Mouse (Mus musculus): ENCODE data around the gene Tepp. TPM values are rescaled to one million over a fixed set of nuclear protein-coding genes. Genes with fewer than 3 reads are reported as not detected.
A peak's percentile ranks its signal among the peaks of the same experiment; 100 is the strongest.

Tepp gene
- polyA plus RNA-seq, 1 experiment from 2014 or later: 1.7 TPM

GRCm38 (mm10) chr8:95374429-95374828 is 64.1 kb downstream of the Tepp start:
- ATAC-seq (ENCODE audit: low FRiP score): no peak
- 89% methylated on average over 3 of the region's 3 CpGs for WGBS

DNA sequence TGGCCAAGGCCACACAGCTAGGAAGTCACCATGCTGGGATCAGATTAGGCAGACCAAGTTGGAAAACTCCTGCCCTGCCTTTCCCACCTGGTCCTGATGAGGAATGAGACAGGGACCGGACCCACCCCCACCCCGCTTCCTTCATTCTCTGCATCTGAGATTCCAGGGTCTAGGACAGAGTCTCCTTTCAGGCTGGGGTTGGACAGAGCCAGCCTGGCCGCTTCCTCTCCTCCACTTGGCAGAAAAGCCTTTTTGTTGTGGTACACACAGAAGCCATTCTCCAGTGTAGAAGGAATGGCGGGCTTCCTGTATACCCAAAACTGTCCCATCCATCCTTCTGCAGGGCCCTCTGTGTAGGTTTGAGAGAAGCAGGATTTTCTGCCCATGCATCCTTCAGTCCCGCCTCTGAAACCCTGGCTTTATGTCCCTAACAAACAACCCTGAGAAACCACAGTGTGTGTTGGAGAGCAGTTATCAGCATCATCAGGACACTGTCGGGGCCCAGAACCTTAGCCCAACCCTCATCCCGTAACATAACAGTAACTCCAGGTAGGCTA is 65.1 kb downstream of the Tepp start:
- peak overlapping the region; percentile 29; the same call in 1 of the 2 replicates for H3K27ac ChIP-seq (replicated peaks)
- no peak; the same call in 1 of the 2 replicates for ATAC-seq (ENCODE audit: low FRiP score)

More at GRCm38 (mm10) chr8:95374429-95374828, 64.1 kb downstream of the Tepp start:
- Histone ChIP-seq H3K27me3 (replicated peaks) (no peaks in the 10 kb centered on the region), H3K9me3 (replicated peaks) (no peaks in the 10 kb centered on the region), H3K9ac (replicated peaks) (no peak overlapping the region), H3K27ac (replicated peaks) (no peak overlapping the region), H3K36me3 (peaks cover 24% of the 10 kb centered on the region), H3K4me3 (replicated peaks) (no peak overlapping the region), H3K4me2 (no peak overlapping the region), H3K4me1 (peaks cover 4% of the 10 kb centered on the region; the same call in 1 of the 2 replicates)

More for the DNA sequence above, 65.1 kb downstream of the Tepp start:
- Histone ChIP-seq H3K4me2 (no peak overlapping the region), H3K36me3 (peaks cover 17% of the 10 kb centered on the region), H3K4me1 (peaks cover 3% of the 10 kb centered on the region; the same call in 1 of the 2 replicates), H3K9ac (replicated peaks) (no peak overlapping the region), H3K9me3 (replicated peaks) (no peaks in the 10 kb centered on the region), H3K27me3 (replicated peaks) (no peaks in the 10 kb centered on the region), H3K4me3 (replicated peaks) (no peak overlapping the region)
- 85% methylated on average over 7 of the region's 7 CpGs for WGBS

Other genes with a start within 250 kb of the Tepp start
- 41.5 and 43.3 TPM in 2 replicates for gene Katnb1, start 229.4 kb upstream of the Tepp start, polyA plus RNA-seq (2015; fragmentation: Nextera tagmentation; extraction: Ambion mirVana)
- 27.2 and 28.5 TPM in 2 replicates for gene Kifc3, start 107.8 kb upstream of the Tepp start, polyA plus RNA-seq (2015; fragmentation: Nextera tagmentation; extraction: Ambion mirVana)
- 0.26 and 0.86 TPM in 2 replicates for gene Cngb1, start 4.0 kb upstream of the Tepp start, polyA plus RNA-seq (2015; fragmentation: Nextera tagmentation; extraction: Ambion mirVana)
- 12.4 and 12.6 TPM in 2 replicates for gene Zfp319, start 21.4 kb downstream of the Tepp start, polyA plus RNA-seq (2015; fragmentation: Nextera tagmentation; extraction: Ambion mirVana)
- gene Usb1, start 21.7 kb downstream of the Tepp start, polyA plus RNA-seq (2015; fragmentation: Nextera tagmentation; extraction: Ambion mirVana): 30.1 and 33.0 TPM in 2 replicates
- gene Mmp15, start 41.7 kb downstream of the Tepp start, polyA plus RNA-seq (2015; fragmentation: Nextera tagmentation; extraction: Ambion mirVana): 20.9 and 21.4 TPM in 2 replicates
- gene Cfap20, start 124.3 kb downstream of the Tepp start, polyA plus RNA-seq (2015; fragmentation: Nextera tagmentation; extraction: Ambion mirVana): 121 and 123 TPM in 2 replicates
- 7.3 and 8.5 TPM in 2 replicates for gene Csnk2a2, start 179.5 kb downstream of the Tepp start, polyA plus RNA-seq (2015; fragmentation: Nextera tagmentation; extraction: Ambion mirVana)
- 0.78 and 1.0 TPM in 2 replicates for gene Ccdc113, start 223.5 kb downstream of the Tepp start, polyA plus RNA-seq (2015; fragmentation: Nextera tagmentation; extraction: Ambion mirVana)

Measured in neural tube, embryonic 15.5 days (tissue).